Mouse (Mus musculus) myocyte (in vitro differentiated cells): ENCODE results near the gene Krtap16-1.

Experiments
- E2F4 ChIP-seq: IDR thresholded peaks from one replicate; pipeline ENCODE4 v1.6.1; 2011; ENCODE audit warnings: mild to moderate bottlenecking, control low read depth, moderate library complexity; ENCODE audit not compliant: insufficient read depth
- POLR2A ChIP-seq: IDR thresholded peaks from one replicate; pipeline ENCODE4 v1.6.1; 2011; ENCODE audit warnings: low read depth, mild to moderate bottlenecking, control low read depth, moderate library complexity; ENCODE audit not compliant: insufficient read length

DNA sequence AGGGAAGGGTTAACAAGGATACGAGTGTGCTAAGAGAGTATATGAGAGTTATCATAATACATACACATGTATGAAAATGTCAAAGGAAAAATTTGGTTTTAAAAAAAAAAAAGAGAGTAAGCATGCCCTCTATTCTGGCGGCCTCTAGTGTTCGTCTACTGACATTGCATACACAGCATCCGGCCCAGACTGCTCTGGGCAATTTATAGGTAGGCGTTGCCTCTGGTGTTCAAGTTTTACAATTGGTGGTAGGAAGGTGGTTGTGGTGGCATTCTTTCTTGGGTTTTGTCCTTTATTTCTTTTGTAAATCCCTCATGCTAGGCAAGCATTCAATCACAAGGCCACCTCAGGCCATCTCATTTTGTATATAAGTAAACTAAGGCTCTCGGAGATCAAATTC is 18.4 kb upstream of the Krtap16-1 start:
- TF ChIP-seq POLR2A (no peak), E2F4 (no peak)
